Mouse (Mus musculus) liver, embryonic 14.5 days (tissue): ENCODE results near the gene Gstk1.

Experiments
- CTCF ChIP-seq: IDR thresholded peaks from 2 replicates; pipeline ENCODE4 v1.5.1; 2016; ENCODE audit warnings: antibody characterized with exemption, low read depth, control low read depth
- EP300 ChIP-seq: IDR thresholded peaks from 2 replicates; pipeline ENCODE4 v1.6.1; 2016; ENCODE audit warnings: antibody characterized with exemption, low read depth

GRCm38 (mm10) chr6:42260430-42260829 lies 14.7 kb downstream of the Gstk1 start:
- TF ChIP-seq CTCF, result no peak
- TF ChIP-seq EP300, result no peak
